Mouse (Mus musculus) stomach, embryonic 16.5 days (tissue): Measurements from ENCODE around the gene Tph1. TPM values are rescaled to one million over a fixed set of nuclear protein-coding genes. Genes with fewer than 3 reads are reported as not detected.

Experiments used
- ATAC-seq: fragments of 200-750 bp; cut with Nextera tagmentation; 2 replicates; pipeline ENCODE4 v1.8.0; 2017; ENCODE audit warnings: moderate number of reproducible peaks, moderate TSS enrichment; ENCODE audit not compliant: insufficient read depth, low FRiP score
- H3K27ac ChIP-seq: fragments of 300-500 bp; sonication (generic); 2 replicates; pipeline ENCODE4 v1.5.1; 2014; ENCODE audit warnings: low read length
- H3K27me3 ChIP-seq: fragments of 300-500 bp; sonication (generic); 2 replicates; pipeline ENCODE4 v1.6.1; 2014; ENCODE audit warnings: low read length, control low read depth, mixed read lengths; ENCODE audit not compliant: control insufficient read depth, insufficient read depth
- H3K36me3 ChIP-seq: fragments of 300-500 bp; sonication (generic); 2 replicates; pipeline ENCODE4 v1.6.1; 2014; ENCODE audit warnings: low read length; ENCODE audit not compliant: control insufficient read depth, insufficient read depth
- H3K4me1 ChIP-seq: fragments of 300-500 bp; sonication (generic); 2 replicates; pipeline ENCODE4 v1.6.1; 2014; ENCODE audit warnings: low read length, control low read depth, mixed read lengths; ENCODE audit not compliant: control insufficient read depth, insufficient read depth
- H3K4me2 ChIP-seq: fragments of 300-500 bp; sonication (generic); 2 replicates; pipeline ENCODE4 v1.6.1; 2014; ENCODE audit warnings: low read depth, low read length, mixed read lengths
- H3K4me3 ChIP-seq: fragments of 300-500 bp; sonication (generic); replicated peaks from 2 replicates; pipeline ENCODE4 v1.5.1; 2014; ENCODE audit warnings: mild to moderate bottlenecking, low read length
- H3K9ac ChIP-seq: fragments of 300-500 bp; sonication (generic); 2 replicates; pipeline ENCODE4 v1.6.1; 2014; ENCODE audit warnings: low read length
- H3K9me3 ChIP-seq: fragments of 300-500 bp; sonication (generic); replicated peaks from 2 replicates; pipeline ENCODE4 v1.6.1; 2016; ENCODE audit warnings: low read length, control low read depth; ENCODE audit not compliant: control insufficient read depth
- WGBS: fragments of 180-500 bp; shearing (Covaris S2); extraction: QIAGEN DNeasy Blood & Tissue Kit; methylation state at CpG from one replicate; pipeline ENCODE4 v1.1.7; 2014; 5-methylcytosine and 5-hydroxymethylcytosine counted together
- polyA plus RNA-seq: library from polyadenylated mRNA; unstranded; fragments of >200 nt; fragmentation: Nextera tagmentation; extraction: Ambion mirVana; gene quantifications from 2 replicates; pipeline ENCODE4 v1.2.1, GENCODE M21; 2015

Gene Tph1
- polyA plus RNA-seq, 1 experiment from 2014 or later = 1.0 TPM

DNA sequence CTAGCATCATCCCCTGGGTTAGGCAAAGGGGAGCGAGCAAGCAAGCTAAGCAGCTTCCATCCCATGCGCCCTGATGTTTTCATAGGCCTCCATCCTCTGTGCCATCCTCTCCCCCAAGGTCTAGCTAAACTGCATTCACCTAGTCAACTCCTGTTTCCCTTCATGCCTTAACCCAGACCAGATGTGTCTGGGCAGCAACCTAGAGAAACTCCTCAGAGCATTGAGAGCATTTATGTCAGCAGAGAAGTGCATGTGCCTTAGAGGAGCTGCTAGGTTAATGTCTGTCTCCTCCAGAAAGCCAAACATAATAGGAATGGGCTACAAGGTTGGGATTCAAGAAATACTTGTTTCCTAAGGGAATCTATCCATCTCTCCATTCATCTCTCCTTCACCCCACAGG lies 75.3 kb downstream of the Tph1 start:
- Histone ChIP-seq H3K4me3 (no peak overlapping the region), H3K4me2 (no peak overlapping the region), H3K36me3 (no peaks in the 10 kb centered on the region), H3K9ac (no peak overlapping the region), H3K4me1 (no peaks in the 10 kb centered on the region), H3K27me3 (no peaks in the 10 kb centered on the region), H3K9me3 (no peaks in the 10 kb centered on the region), H3K27ac (no peak overlapping the region)
- WGBS = 91% methylated on average over 2 of the region's 2 CpGs
- ATAC-seq = no peak

Other genes starting within 250 kb of the Tph1 start
- 13.5 and 14.9 TPM in 2 replicates for gene Sergef, start 32.7 kb downstream of the Tph1 start, polyA plus RNA-seq
- 23.2 and 25.6 TPM in 2 replicates for gene Saal1, start 38.1 kb upstream of the Tph1 start, polyA plus RNA-seq
- 0.32 and 0.54 TPM in 2 replicates for gene Saa3, start 43.2 kb upstream of the Tph1 start, polyA plus RNA-seq
- 0.27 and 0.68 TPM in 2 replicates for gene Saa4, start 60.1 kb upstream of the Tph1 start, polyA plus RNA-seq
- gene Saa1, start 70.4 kb upstream of the Tph1 start, polyA plus RNA-seq = 0.48 TPM in 1 of 2 replicates, not detected in the other
- gene Saa2, start 79.3 kb upstream of the Tph1 start, polyA plus RNA-seq = not detected in 2 replicates
- gene Hps5, start 123.5 kb upstream of the Tph1 start, polyA plus RNA-seq = 20.5 and 23.4 TPM in 2 replicates
- gene Gtf2h1, start 123.6 kb upstream of the Tph1 start, polyA plus RNA-seq = 50.0 and 51.6 TPM in 2 replicates
- 1,904 and 2,036 TPM in 2 replicates for gene Ldha, start 168.9 kb upstream of the Tph1 start, polyA plus RNA-seq
- gene Ldhc, start 188.7 kb upstream of the Tph1 start, polyA plus RNA-seq = not detected in 2 replicates
- 137 and 140 TPM in 2 replicates for gene Tsg101, start 247.4 kb upstream of the Tph1 start, polyA plus RNA-seq